Mouse (Mus musculus): Measurements from ENCODE around the gene Oma1. TPM values are rescaled to one million over a fixed set of nuclear protein-coding genes. Genes with fewer than 3 reads are reported as not detected.

Gene Oma1
- total and polyA plus RNA-seq, 2 experiments: 14.2 to 16.6 TPM

DNA sequence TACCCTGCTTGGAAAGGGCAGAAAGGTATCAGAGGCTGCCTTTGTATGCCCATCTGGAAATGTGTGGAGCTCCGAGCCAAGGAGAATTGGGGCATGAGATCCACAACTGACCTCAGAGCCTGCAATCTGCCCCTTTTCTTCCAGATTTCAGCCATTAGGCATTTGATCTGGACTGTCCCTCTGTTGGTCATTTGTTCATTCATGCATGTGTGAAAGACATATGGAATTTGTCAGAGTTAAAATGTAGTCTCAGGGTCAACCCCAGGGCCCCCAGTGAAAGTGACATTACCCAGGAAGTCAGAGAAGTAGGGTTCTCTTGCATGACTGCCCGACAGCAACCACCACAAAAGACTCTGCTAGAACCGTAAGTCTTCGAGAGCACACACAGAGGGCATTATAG is 89.0 kb downstream of the Oma1 start:
- Histone ChIP-seq H3K27ac (replicated peaks; ENCODE audit: insufficient read depth, low read depth, low read length) (no peak overlapping the region), H3K4me1 (ENCODE audit: control insufficient read depth, insufficient read depth, low read length) (peaks cover 2% of the 10 kb centered on the region; the same call in 1 of the 2 replicates), H3K79me2 (ENCODE audit: control insufficient read depth, insufficient read depth, low read length) (no peaks in the 10 kb centered on the region), H3K9ac (ENCODE audit: low read depth, low read length) (no peak overlapping the region), H3K27me3 (ENCODE audit: control insufficient read depth, insufficient read depth, low read length) (no peaks in the 10 kb centered on the region), H3K4me3 (ENCODE audit: insufficient read depth, low read depth, low read length) (no peak overlapping the region), H3K36me3 (ENCODE audit: control insufficient read depth, insufficient read depth, low read length) (no peaks in the 10 kb centered on the region)
- no peak for DNase-seq (ENCODE audit: extremely low read depth, low read depth, low spot score)
- 86% methylated on average over 4 of the region's 4 CpGs for WGBS
- no peak for TF ChIP-seq POLR2A (IDR thresholded peaks at IDR 0.05; ENCODE audit: extremely low read depth, insufficient read depth, low read length)
- TF ChIP-seq CTCF (IDR thresholded peaks at IDR 0.05; ENCODE audit: low read depth, low read length): no peak

DNA sequence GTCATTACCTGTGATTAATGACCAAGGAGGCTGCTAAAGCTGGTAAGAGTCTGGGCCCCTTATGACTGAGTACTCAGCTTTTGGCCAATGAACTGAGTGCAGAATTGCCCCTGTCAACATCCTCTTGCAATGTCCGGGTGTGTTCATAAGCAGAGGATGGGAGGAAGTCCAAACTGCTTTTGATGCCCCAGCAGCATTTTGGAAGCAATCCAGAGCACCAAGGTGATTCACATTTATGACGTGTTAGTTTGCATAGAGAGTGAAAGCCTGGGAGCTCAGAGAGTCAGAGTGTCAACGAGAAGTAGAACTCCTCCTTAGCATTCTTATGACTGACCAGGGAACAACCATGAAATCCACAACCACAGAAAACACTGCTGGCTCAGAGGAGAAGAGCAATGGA is 91.7 kb downstream of the Oma1 start:
- no peaks in the 10 kb centered on the region for H3K79me2 ChIP-seq (ENCODE audit: control insufficient read depth, insufficient read depth, low read length)
- H3K36me3 ChIP-seq (ENCODE audit: control insufficient read depth, insufficient read depth, low read length): no peaks in the 10 kb centered on the region
- no peak overlapping the region for H3K9ac ChIP-seq (ENCODE audit: low read depth, low read length)
- WGBS: 21% methylated on average over 3 of the region's 3 CpGs
- TF ChIP-seq CTCF (IDR thresholded peaks at IDR 0.05; ENCODE audit: low read depth, low read length) (no peak), POLR2A (IDR thresholded peaks at IDR 0.05; ENCODE audit: extremely low read depth, insufficient read depth, low read length) (no peak)
- H3K4me3 ChIP-seq (ENCODE audit: insufficient read depth, low read depth, low read length): no peak overlapping the region
- H3K27ac ChIP-seq (replicated peaks; ENCODE audit: insufficient read depth, low read depth, low read length): no peak overlapping the region
- DNase-seq (ENCODE audit: extremely low read depth, low read depth, low spot score): peak; percentile 69
- H3K27me3 ChIP-seq (ENCODE audit: control insufficient read depth, insufficient read depth, low read length): no peaks in the 10 kb centered on the region
- H3K4me1 ChIP-seq (ENCODE audit: control insufficient read depth, insufficient read depth, low read length): peaks cover 2% of the 10 kb centered on the region; the same call in 1 of the 2 replicates

DNA sequence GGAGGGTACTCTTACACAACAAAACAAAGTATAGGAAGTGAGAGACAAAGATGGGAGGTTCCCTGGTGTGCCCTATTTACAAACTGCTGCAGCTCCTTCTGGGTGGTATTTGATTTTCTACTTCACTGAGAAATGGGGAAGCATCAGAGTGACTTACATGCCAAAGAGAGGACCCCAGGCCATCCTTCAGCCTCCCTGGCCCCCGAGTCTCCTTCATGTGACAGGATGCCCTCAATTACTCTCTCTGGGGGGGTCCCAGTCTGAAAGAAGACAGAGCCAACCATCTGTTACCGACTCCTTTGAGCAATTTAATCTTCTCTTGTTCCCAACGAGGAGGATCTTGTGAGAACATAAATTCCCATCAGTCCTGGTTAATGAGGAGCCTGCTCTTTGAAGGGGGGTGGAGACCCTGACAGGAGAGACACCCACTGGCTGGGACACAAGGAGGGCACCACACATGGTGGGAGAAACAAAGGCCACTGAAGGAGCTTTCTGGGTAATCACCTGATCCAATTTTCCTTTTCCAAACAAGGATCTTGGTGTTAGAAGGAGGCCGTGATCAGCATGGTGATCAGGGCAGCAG is 96.7 kb downstream of the Oma1 start:
- 62% methylated on average over 4 of the region's 4 CpGs for WGBS
- Histone ChIP-seq H3K9ac (ENCODE audit: low read depth, low read length) (no peak overlapping the region), H3K27me3 (ENCODE audit: control insufficient read depth, insufficient read depth, low read length) (no peaks in the 10 kb centered on the region), H3K4me3 (ENCODE audit: insufficient read depth, low read depth, low read length) (no peak overlapping the region), H3K4me1 (ENCODE audit: control insufficient read depth, insufficient read depth, low read length) (peaks cover 2% of the 10 kb centered on the region; the same call in 1 of the 2 replicates), H3K79me2 (ENCODE audit: control insufficient read depth, insufficient read depth, low read length) (no peaks in the 10 kb centered on the region), H3K27ac (replicated peaks; ENCODE audit: insufficient read depth, low read depth, low read length) (no peak overlapping the region), H3K36me3 (ENCODE audit: control insufficient read depth, insufficient read depth, low read length) (no peaks in the 10 kb centered on the region)
- no peak for DNase-seq (ENCODE audit: extremely low read depth, low read depth, low spot score)
- no peak for TF ChIP-seq POLR2A (IDR thresholded peaks at IDR 0.05; ENCODE audit: extremely low read depth, insufficient read depth, low read length)
- TF ChIP-seq CTCF (IDR thresholded peaks at IDR 0.05; ENCODE audit: low read depth, low read length): no peak

Other genes starting within 250 kb of the Oma1 start
- 25.4 TPM in 2 replicates for gene Mier1, start 199.4 kb upstream of the Oma1 start, total RNA-seq (2014; rRNA removed)
- gene Mier1, start 199.4 kb upstream of the Oma1 start, polyA plus RNA-seq (2012; rRNA removed): 4.3 and 7.3 TPM in 2 replicates
- 0.46 and 0.74 TPM in 2 replicates for gene Wdr78, start 199.3 kb upstream of the Oma1 start, total RNA-seq (2014; rRNA removed)
- 0.10 and 0.22 TPM in 2 replicates for gene Wdr78, start 199.3 kb upstream of the Oma1 start, polyA plus RNA-seq (2012; rRNA removed)
- 27.8 and 37.1 TPM in 2 replicates for gene Slc35d1, start 98.6 kb upstream of the Oma1 start, total RNA-seq (2014; rRNA removed)
- gene Slc35d1, start 98.6 kb upstream of the Oma1 start, polyA plus RNA-seq (2012; rRNA removed): 29.1 TPM in 2 replicates
- not detected in 2 replicates for gene 4921539E11Rik, start 22.9 kb upstream of the Oma1 start, total RNA-seq (2014; rRNA removed)
- gene 4921539E11Rik, start 22.9 kb upstream of the Oma1 start, polyA plus RNA-seq (2012; rRNA removed): not detected in 2 replicates